Mouse (Mus musculus) liver, embryonic 16.5 days (tissue): ENCODE results near the gene Hsd3b4. TPM values are rescaled to one million over a fixed set of nuclear protein-coding genes. Genes with fewer than 3 reads are reported as not detected.

Experiments used
- polyA plus RNA-seq: library from polyadenylated mRNA; unstranded; fragments of >200 nt; fragmentation: Nextera tagmentation; extraction: Ambion mirVana; gene quantifications from 2 replicates; pipeline ENCODE4 v1.2.1, GENCODE M21; 2015

Gene Hsd3b4
- polyA plus RNA-seq, 1 experiment from 2014 or later = not detected

Other genes starting within 250 kb of the Hsd3b4 start
- gene Hmgcs2, start 230.1 kb downstream of the Hsd3b4 start, polyA plus RNA-seq = 293 and 366 TPM in 2 replicates
- 179 and 193 TPM in 2 replicates for gene Phgdh, start 170.5 kb downstream of the Hsd3b4 start, polyA plus RNA-seq
- gene Zfp697, start 128.1 kb downstream of the Hsd3b4 start, polyA plus RNA-seq = 2.0 and 2.1 TPM in 2 replicates
- not detected in 2 replicates for gene Gm4450, start 53.4 kb downstream of the Hsd3b4 start, polyA plus RNA-seq
- gene Gm10681, start 78.3 kb upstream of the Hsd3b4 start, polyA plus RNA-seq = 0.12 TPM in 1 of 2 replicates, not detected in the other
- 0.09 TPM in 1 of 2 replicates, not detected in the other for gene Hsd3b5, start 119.7 kb upstream of the Hsd3b4 start, polyA plus RNA-seq
- 0.48 and 0.76 TPM in 2 replicates for gene Hsd3b2, start 214.0 kb upstream of the Hsd3b4 start, polyA plus RNA-seq